Mouse (Mus musculus) spleen, postnatal 0 days (tissue): ENCODE data around the gene Aldoart2. TPM values are rescaled to one million over a fixed set of nuclear protein-coding genes. Genes with fewer than 3 reads are reported as not detected.

Experiments used
- polyA plus RNA-seq: library from polyadenylated mRNA; unstranded; fragments of >200 nt; fragmentation: Nextera tagmentation; extraction: Ambion mirVana; gene quantifications from 2 replicates; pipeline ENCODE4 v1.2.1, GENCODE M21; 2015

Gene Aldoart2
- not detected in 2 replicates for polyA plus RNA-seq

DNA sequence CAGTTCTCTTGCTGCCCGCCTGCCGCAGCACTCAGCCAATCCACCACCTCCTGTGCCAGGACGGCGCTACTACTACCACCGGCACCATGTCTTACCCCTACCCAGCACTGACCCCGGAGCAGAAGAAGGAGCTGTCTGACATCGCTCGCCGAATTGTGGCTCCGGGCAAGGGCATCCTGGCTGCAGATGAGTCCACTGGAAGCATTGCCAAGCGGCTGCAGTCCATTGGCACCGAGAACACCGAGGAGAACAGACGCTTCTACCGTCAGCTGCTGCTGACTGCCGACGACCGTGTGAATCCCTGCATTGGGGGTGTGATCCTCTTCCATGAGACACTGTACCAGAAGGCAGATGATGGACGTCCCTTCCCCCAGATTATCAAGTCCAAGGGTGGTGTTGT is at the start of gene Aldoart2:
Aldoart2 (plus strand) TSS at position 34 of the 400 bp plus-strand sequence.

GRCm38 (mm10) chr12:55598887-55599561 is 34.0 kb downstream of the Aldoart2 start, which contains the start of gene Insm2:
Gene Insm2, plus strand, starts transcription at chr12:55599427.

Other genes starting within 250 kb of the Aldoart2 start
- gene Psma6, start 181.0 kb upstream of the Aldoart2 start, polyA plus RNA-seq = 291 and 294 TPM in 2 replicates
- 56.3 and 60.7 TPM in 2 replicates for gene Nfkbia, start 72.6 kb upstream of the Aldoart2 start, polyA plus RNA-seq
- 0.05 and 0.11 TPM in 2 replicates for gene Insm2, start 34.2 kb downstream of the Aldoart2 start, polyA plus RNA-seq